Mouse (Mus musculus) kidney, embryonic 16.5 days (tissue): Measurements from ENCODE around the gene Themis. TPM values are rescaled to one million over a fixed set of nuclear protein-coding genes. Genes with fewer than 3 reads are reported as not detected.

ENCODE experiments used
- ATAC-seq: fragments of 200-750 bp; cut with Nextera tagmentation; 2 replicates; pipeline ENCODE4 v1.8.0; 2017; ENCODE audit warnings: moderate TSS enrichment; ENCODE audit not compliant: low FRiP score, low TSS enrichment
- H3K27ac ChIP-seq: fragments of 300-500 bp; sonication (generic); 2 replicates; pipeline ENCODE4 v1.5.1; 2014; ENCODE audit warnings: low read length
- H3K27me3 ChIP-seq: fragments of 300-500 bp; sonication (generic); 2 replicates; pipeline ENCODE4 v1.6.1; 2014; ENCODE audit warnings: low read length, control low read depth, mixed read lengths; ENCODE audit not compliant: insufficient read depth
- H3K36me3 ChIP-seq: fragments of 300-500 bp; sonication (generic); 2 replicates; pipeline ENCODE4 v1.6.1; 2014; ENCODE audit warnings: low read length, control low read depth, mixed read lengths; ENCODE audit not compliant: insufficient read depth
- H3K4me1 ChIP-seq: fragments of 300-500 bp; sonication (generic); 2 replicates; pipeline ENCODE4 v1.6.1; 2014; ENCODE audit warnings: low read length, control low read depth, mixed read lengths; ENCODE audit not compliant: insufficient read depth
- H3K4me2 ChIP-seq: fragments of 300-500 bp; sonication (generic); replicated peaks from 2 replicates; pipeline ENCODE4 v1.6.1; 2014; ENCODE audit warnings: low read depth, low read length
- H3K4me3 ChIP-seq: fragments of 300-500 bp; sonication (generic); 2 replicates; pipeline ENCODE4 v1.5.1; 2014; ENCODE audit warnings: mild to moderate bottlenecking, low read length
- H3K9ac ChIP-seq: fragments of 300-500 bp; sonication (generic); replicated peaks from 2 replicates; pipeline ENCODE4 v1.6.1; 2014; ENCODE audit warnings: low read length
- H3K9me3 ChIP-seq: fragments of 300-500 bp; sonication (generic); 2 replicates; pipeline ENCODE4 v1.6.1; 2016; ENCODE audit warnings: low read length, control low read depth
- WGBS: fragments of 180-500 bp; shearing (Covaris S2); extraction: QIAGEN DNeasy Blood & Tissue Kit; methylation state at CpG from one replicate; pipeline ENCODE4 v1.1.7; 2014; 5-methylcytosine and 5-hydroxymethylcytosine counted together
- polyA plus RNA-seq: library from polyadenylated mRNA; unstranded; fragments of >200 nt; fragmentation: Nextera tagmentation; extraction: Ambion mirVana; gene quantifications from 2 replicates; pipeline ENCODE4 v1.2.1, GENCODE M21; 2015

The Themis gene
- polyA plus RNA-seq, 1 experiment from 2014 or later = not detected

GRCm38 (mm10) chr10:28754927-28755326 lies 86.8 kb downstream of the Themis start:
- Histone ChIP-seq H3K27me3 (no peaks in the 10 kb centered on the region), H3K4me2 (no peak overlapping the region), H3K36me3 (no peaks in the 10 kb centered on the region)

GRCm38 (mm10) chr10:28776777-28777402 lies 108.7 kb downstream of the Themis start:
- no peak overlapping the region for H3K4me3 ChIP-seq
- 83% methylated on average over 5 of the region's 5 CpGs for WGBS
- no peaks in the 10 kb centered on the region for H3K36me3 ChIP-seq
- H3K27me3 ChIP-seq = no peaks in the 10 kb centered on the region
- H3K4me1 ChIP-seq = no peaks in the 10 kb centered on the region
- H3K27ac ChIP-seq = no peak overlapping the region
- no peak for ATAC-seq
- no peak overlapping the region for H3K9ac ChIP-seq
- H3K9me3 ChIP-seq = no peaks in the 10 kb centered on the region
- H3K4me2 ChIP-seq = no peak overlapping the region

More at GRCm38 (mm10) chr10:28754927-28755326, 86.8 kb downstream of the Themis start:
- Histone ChIP-seq H3K4me3 (no peak overlapping the region), H3K4me1 (no peaks in the 10 kb centered on the region), H3K9me3 (no peaks in the 10 kb centered on the region), H3K9ac (no peak overlapping the region), H3K27ac (no peak overlapping the region)
- ATAC-seq = no peak

GRCm38 (mm10) chr10:28799469-28799868 lies 131.3 kb downstream of the Themis start:
- H3K4me2 ChIP-seq = no peak overlapping the region
- WGBS = 14% methylated on average over 4 of the region's 4 CpGs
- H3K4me3 ChIP-seq = no peak overlapping the region
- H3K9ac ChIP-seq = no peak overlapping the region
- H3K36me3 ChIP-seq = no peaks in the 10 kb centered on the region
- H3K27ac ChIP-seq = no peak overlapping the region
- no peak; the same call in 1 of the 2 replicates for ATAC-seq
- no peaks in the 10 kb centered on the region for H3K27me3 ChIP-seq
- no peaks in the 10 kb centered on the region for H3K9me3 ChIP-seq
- no peaks in the 10 kb centered on the region for H3K4me1 ChIP-seq

- Histone ChIP-seq H3K27ac (no peak overlapping the region), H3K36me3 (no peaks in the 10 kb centered on the region), H3K4me2 (no peak overlapping the region), H3K9ac (no peak overlapping the region), H3K27me3 (no peaks in the 10 kb centered on the region), H3K4me3 (no peak overlapping the region), H3K4me1 (no peaks in the 10 kb centered on the region), H3K9me3 (no peaks in the 10 kb centered on the region)
- WGBS = 71% methylated on average over 3 of the region's 3 CpGs
- no peak for ATAC-seq
Observed at GRCm38 (mm10) chr10:28805160-28805559, 137.0 kb downstream of the Themis start.

- ATAC-seq = no peak
- Histone ChIP-seq H3K4me3 (no peak overlapping the region), H3K4me1 (no peaks in the 10 kb centered on the region), H3K27ac (no peak overlapping the region), H3K27me3 (no peaks in the 10 kb centered on the region), H3K4me2 (no peak overlapping the region), H3K36me3 (no peaks in the 10 kb centered on the region), H3K9me3 (no peaks in the 10 kb centered on the region), H3K9ac (no peak overlapping the region)
- WGBS = 93% methylated on average over 5 of the region's 5 CpGs
Observed at GRCm38 (mm10) chr10:28811928-28812570, 143.9 kb downstream of the Themis start.

GRCm38 (mm10) chr10:28812571-28812936 lies 144.4 kb downstream of the Themis start:
- no peak for ATAC-seq
- no peak overlapping the region for H3K27ac ChIP-seq
- no peaks in the 10 kb centered on the region for H3K27me3 ChIP-seq
- no peak overlapping the region for H3K4me2 ChIP-seq
- H3K4me1 ChIP-seq = no peaks in the 10 kb centered on the region
- no peak overlapping the region for H3K9ac ChIP-seq
- H3K4me3 ChIP-seq = no peak overlapping the region
- H3K36me3 ChIP-seq = no peaks in the 10 kb centered on the region
- H3K9me3 ChIP-seq = no peaks in the 10 kb centered on the region

GRCm38 (mm10) chr10:28816160-28816559 lies 148.0 kb downstream of the Themis start:
- Histone ChIP-seq H3K4me1 (no peaks in the 10 kb centered on the region), H3K4me2 (no peak overlapping the region), H3K27ac (no peak overlapping the region), H3K36me3 (no peaks in the 10 kb centered on the region), H3K27me3 (no peaks in the 10 kb centered on the region), H3K9ac (no peak overlapping the region), H3K9me3 (peaks cover 8% of the 10 kb centered on the region), H3K4me3 (no peak overlapping the region)
- WGBS = 68% methylated on average over 4 of the region's 4 CpGs
- no peak for ATAC-seq

- H3K4me1 ChIP-seq = no peaks in the 10 kb centered on the region
- no peak overlapping the region for H3K4me3 ChIP-seq
- H3K9me3 ChIP-seq = peaks cover 8% of the 10 kb centered on the region
- H3K9ac ChIP-seq = no peak overlapping the region
- no peak for ATAC-seq
- no peaks in the 10 kb centered on the region for H3K36me3 ChIP-seq
- H3K27ac ChIP-seq = no peak overlapping the region
- no peaks in the 10 kb centered on the region for H3K27me3 ChIP-seq
- WGBS = 74% methylated on average over 3 of the region's 3 CpGs
- H3K4me2 ChIP-seq = no peak overlapping the region
Observed at GRCm38 (mm10) chr10:28822320-28822719, 154.2 kb downstream of the Themis start.

- no peaks in the 10 kb centered on the region for H3K36me3 ChIP-seq
- WGBS = 70% methylated on average over 2 of the region's 2 CpGs
- ATAC-seq = no peak
- no peak overlapping the region for H3K27ac ChIP-seq
- H3K9me3 ChIP-seq = no peaks in the 10 kb centered on the region
- no peak overlapping the region for H3K9ac ChIP-seq
- no peaks in the 10 kb centered on the region for H3K27me3 ChIP-seq
- H3K4me2 ChIP-seq = no peak overlapping the region
- no peaks in the 10 kb centered on the region for H3K4me1 ChIP-seq
- no peak overlapping the region for H3K4me3 ChIP-seq
Observed at GRCm38 (mm10) chr10:28842605-28843004, 174.4 kb downstream of the Themis start.
